Mouse (Mus musculus) layer of hippocampus, adult 2 months (tissue): Measurements from ENCODE around the gene D11Wsu47e. TPM values are rescaled to one million over a fixed set of nuclear protein-coding genes. Genes with fewer than 3 reads are reported as not detected.

Experiments
- DNase-seq, 2 experiments: peaks; one replicate each; pipeline ENCODE4 v3.0.0; 2022; ENCODE audit warnings: low spot score in 2 of 2
- H3K27ac ChIP-seq: fragments of 200-600 bp; 2 replicates; pipeline ENCODE4 v1.8.1; 2022
- H3K4me3 ChIP-seq: fragments of 200-600 bp; 2 replicates; pipeline ENCODE4 v1.8.1; 2022; ENCODE audit warnings: mild to moderate bottlenecking
- CTCF ChIP-seq: fragments of 200-600 bp; conservative IDR thresholded peaks from 2 replicates; pipeline ENCODE4 v1.8.1; 2022; ENCODE audit warnings: antibody characterized with exemption, mild to moderate bottlenecking, moderate library complexity
- long read RNA-seq, 2 experiments: library from polyadenylated mRNA; stranded (forward); transcript quantifications; one replicate each; pipeline ENCODE4 v2.0.0; 2021; ENCODE audit warnings: borderline mapping rate in 2 of 2
- total RNA-seq, 2 experiments: library from RNA; stranded (reverse); gene quantifications; 2 replicates each; pipeline ENCODE4 v1.2.3; 2021

The D11Wsu47e gene
- 10 to 100 TPM; 13.2 to 16.2 TPM for total RNA-seq
- long read RNA-seq, experiment 1, transcript D11Wsu47e-202 (5 exons, 2,062 nt), result major isoform, 7 of 14 reads
- long read RNA-seq, experiment 1, partial matches to known transcripts, result 0 of 14 reads
- long read RNA-seq, experiment 1, other reads (novel, unspliced or antisense), result 7 of 14 reads
- long read RNA-seq, experiment 2, transcript D11Wsu47e-202 (5 exons, 2,062 nt), result major isoform, 10 of 16 reads
- long read RNA-seq, experiment 2, partial matches to known transcripts, result 1 of 16 reads
- long read RNA-seq, experiment 2, other reads (novel, unspliced or antisense), result 3 of 16 reads

DNA sequence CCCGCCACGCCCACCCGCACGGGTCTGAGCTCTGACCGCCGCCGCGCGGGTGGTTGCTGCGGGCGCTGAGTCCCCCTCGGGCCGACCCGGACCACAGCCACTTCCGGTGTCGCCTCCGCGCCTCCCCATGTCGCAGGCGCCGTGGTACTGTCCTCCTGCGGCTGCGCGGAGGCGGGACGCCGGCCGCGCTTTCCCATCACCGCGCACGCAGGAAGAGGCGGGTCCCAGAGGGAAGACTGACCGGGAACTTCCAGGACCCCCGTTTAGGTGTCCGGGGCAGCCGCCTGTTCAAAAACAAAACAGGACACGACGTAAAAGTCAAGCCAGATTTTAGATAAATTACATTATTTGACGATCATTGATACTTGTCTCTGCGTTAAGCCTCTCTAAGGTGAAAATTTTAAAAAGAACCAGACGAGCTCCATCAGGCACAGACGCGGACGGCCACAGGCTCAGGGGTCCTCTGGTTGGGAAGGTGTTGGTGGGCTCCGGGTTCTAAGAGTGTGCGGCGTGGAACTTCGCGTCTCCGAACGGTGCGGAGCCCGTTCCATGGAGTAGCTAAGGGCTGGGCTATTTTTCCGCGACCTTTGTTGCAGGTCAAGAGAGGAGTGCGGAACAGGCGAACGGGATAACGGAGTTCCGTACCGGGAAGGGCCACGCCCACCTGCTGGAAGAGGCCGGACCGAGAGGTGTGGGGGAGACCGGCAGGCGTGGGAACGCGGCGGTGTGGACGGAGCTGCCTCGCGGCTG is at the start of gene D11Wsu47e, which contains the start of gene Fam104a:
D11Wsu47e (plus strand) TSS at position 456 of the 750 bp plus-strand sequence.
Fam104a (minus strand) TSS at position 199 of the 750 bp plus-strand sequence.
- TF ChIP-seq CTCF, result 0 out of 2 replicates have a peak, but pooled peaks have one; percentile 3
- Histone ChIP-seq H3K27ac (peak within 1 kb of the TSS; percentile 98), H3K4me3 (peak within 1 kb of the TSS; percentile 95)
- peak; percentile 94 to 98 for DNase-seq

DNA sequence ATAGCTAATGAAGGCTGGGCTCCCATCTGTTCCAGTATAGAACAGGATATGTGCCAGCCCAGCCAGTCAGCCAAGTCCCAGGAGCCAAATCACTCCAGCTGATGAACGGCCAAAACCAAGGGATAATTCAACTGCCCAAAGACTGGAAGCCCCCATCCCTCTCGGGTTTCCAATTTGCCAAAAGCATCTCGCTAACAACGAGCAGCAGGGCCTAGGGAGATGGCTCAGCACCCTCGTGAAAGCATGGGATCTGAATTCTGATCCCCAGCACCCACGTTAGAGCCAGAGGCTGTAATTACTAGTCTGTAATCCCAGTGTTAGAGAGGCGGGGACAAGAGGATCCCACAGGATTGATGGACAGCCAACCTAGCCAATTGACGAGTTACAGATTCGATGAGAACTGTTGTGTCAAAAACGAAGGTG is 49.5 kb upstream of the D11Wsu47e start:
- no peak overlapping the region for H3K4me3 ChIP-seq
- DNase-seq, result no peak
- no peak for TF ChIP-seq CTCF
- H3K27ac ChIP-seq, result no peak overlapping the region; the same call in 1 of the 2 replicates

DNA sequence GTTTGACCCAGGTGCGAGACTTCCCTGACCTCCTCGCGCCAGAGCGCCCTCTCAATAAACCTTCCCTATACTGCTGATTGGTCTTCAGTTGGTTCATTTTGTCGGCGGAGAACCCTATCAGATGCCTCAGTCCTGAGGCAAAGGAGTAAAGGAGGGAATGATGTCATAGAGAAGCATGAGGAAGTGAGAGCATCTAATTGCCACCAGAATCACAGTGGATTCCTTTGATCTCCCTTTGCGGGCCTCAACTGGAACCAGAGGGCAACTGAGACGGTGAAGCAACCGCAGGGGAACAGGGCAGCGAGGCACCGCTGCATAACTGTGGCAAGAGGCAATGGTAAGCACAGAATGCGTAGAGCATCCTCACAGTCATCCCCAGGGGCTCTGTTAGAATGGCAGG is 45.5 kb upstream of the D11Wsu47e start:
- TF ChIP-seq CTCF, result no peak
- no peak overlapping the region for H3K27ac ChIP-seq

DNA sequence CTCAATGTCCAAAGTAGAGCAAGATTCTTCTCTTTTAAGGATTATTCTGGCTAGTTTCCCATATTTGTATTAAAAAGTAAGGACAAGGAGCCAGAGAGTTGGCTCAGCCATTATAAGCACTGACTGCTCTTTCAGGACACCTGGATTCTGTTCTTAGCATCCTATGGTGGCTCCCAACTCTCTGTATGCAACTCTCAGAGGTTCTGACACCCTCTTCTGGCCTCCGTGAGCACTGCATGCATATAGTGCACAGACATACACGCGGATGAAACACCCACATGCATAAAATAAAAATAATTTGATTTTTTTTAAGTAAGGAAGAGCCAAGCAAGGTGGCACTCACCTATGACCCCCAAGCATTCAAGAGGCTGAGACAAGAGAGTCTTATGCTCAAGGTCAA is 39.0 kb upstream of the D11Wsu47e start:
- H3K4me3 ChIP-seq, result no peak overlapping the region
- peak; percentile 33; the same call in 1 of the 2 replicates for TF ChIP-seq CTCF
- no peak for DNase-seq
- no peak overlapping the region for H3K27ac ChIP-seq

More for the DNA sequence above, 45.5 kb upstream of the D11Wsu47e start:
- H3K4me3 ChIP-seq, result no peak overlapping the region
- DNase-seq, result no peak

DNA sequence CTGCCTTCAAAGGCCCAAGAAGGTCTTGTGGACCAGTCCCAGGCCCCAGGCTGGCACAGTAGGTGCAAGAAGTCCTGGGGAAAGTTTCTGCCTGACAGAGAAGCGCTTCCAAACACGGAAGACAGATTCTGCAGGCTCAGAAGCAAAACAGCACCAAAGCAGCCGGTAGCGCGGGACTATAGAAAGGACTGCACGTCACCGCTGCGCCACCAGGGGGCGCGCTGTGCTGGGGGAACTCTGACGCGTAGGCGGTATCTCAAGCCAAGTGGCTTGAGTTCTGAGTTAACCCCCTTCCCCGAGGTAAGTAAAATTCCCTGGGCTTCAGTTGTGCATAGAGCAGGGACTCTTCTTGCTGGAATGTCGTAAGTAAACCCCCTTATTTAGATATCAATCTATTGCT is 36.1 kb upstream of the D11Wsu47e start:
- TF ChIP-seq CTCF, result peak; percentile 100
- H3K4me3 ChIP-seq, result no peak overlapping the region; the same call in 1 of the 2 replicates
- peak overlapping the region; percentile 100; the same call in 1 of the 2 replicates for H3K27ac ChIP-seq
- DNase-seq, result peak; percentile 78 to 91

DNA sequence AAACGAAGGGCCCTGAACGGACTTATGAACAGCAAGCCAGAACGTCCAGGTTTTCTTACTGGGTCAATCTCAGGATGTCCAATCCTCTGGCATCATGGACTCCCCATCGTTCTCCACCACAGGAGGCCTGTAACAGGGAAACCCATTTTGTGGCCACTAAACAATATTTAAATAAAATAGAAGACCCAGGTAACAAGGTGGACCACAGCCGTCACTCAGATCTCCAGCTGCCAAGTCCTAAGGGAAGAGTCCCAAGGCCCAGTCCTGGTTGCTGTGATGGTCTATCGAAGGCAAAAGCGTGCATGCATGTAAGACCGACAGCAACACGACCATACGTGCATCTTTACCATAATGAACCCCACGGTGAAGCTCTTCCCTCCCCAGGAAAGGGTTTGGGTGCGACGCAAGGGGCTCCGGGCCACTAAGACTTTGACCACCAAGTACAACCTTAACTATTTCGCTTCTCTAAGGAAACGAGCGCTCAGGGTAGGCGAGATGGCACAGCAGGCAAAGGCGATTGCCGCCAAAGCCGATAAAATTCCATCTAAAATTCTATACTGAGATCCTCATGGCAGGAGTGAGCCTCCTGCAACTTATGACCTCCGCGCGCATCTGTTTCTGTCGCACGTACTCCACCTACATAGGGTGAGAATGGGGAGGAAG is 35.4 kb upstream of the D11Wsu47e start, which contains the start of gene Cog1:
Cog1 (plus strand) TSS at position 480 of the 663 bp plus-strand sequence.
- no peak for TF ChIP-seq CTCF
- no peak for DNase-seq
- H3K4me3 ChIP-seq, result peak within 1 kb of the TSS; percentile 99
- H3K27ac ChIP-seq, result peak within 1 kb of the TSS; percentile 100

DNA sequence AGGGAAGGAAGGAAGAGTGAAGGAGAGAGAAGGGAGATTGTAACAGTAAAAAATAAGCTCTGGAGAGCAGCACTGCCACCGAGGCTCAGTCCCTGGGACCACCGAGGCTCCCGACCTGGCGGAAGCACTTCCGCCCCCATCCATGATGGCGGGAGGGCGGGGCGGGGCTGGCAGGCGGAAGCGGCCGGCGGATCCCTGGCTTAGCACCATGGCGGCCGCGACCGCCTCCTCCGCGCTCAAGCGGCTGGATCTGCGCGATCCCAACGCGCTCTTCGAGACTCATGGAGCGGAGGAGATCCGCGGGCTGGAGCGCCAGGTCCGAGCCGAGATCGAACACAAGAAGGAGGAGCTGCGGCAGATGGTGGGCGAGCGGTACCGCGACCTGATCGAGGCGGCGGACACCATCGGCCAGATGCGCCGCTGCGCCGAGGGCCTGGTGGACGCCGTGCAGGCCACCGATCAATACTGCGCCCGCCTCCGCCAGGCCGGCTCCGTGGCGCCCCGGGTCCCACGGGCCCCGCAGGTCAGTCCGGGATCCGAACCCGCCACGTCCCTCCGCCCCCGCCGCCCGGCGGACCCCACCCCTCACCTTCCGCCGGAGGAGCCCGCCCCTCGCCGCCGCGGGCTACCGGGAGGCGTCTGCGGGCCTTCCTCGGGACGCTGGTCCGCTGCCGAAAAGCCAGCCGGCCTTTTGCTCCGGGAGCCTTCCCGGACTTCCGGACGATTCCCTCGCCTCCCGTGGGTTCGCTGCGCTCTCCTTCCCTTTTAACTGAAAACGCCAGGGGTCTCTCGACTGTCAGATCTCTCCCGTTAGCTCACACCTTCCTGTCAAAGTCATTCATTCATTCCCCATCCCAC is 34.6 kb upstream of the D11Wsu47e start, which contains the start of gene Slc39a11:
Slc39a11 (minus strand) TSS at position 727 of the 858 bp plus-strand sequence.
- Histone ChIP-seq H3K4me3 (peak within 1 kb of the TSS; percentile 99), H3K27ac (peak within 1 kb of the TSS; percentile 100)
- peak; percentile 11; the same call in 1 of the 2 replicates for TF ChIP-seq CTCF
- peak in 1 of 2 experiments; percentile 61 for DNase-seq

DNA sequence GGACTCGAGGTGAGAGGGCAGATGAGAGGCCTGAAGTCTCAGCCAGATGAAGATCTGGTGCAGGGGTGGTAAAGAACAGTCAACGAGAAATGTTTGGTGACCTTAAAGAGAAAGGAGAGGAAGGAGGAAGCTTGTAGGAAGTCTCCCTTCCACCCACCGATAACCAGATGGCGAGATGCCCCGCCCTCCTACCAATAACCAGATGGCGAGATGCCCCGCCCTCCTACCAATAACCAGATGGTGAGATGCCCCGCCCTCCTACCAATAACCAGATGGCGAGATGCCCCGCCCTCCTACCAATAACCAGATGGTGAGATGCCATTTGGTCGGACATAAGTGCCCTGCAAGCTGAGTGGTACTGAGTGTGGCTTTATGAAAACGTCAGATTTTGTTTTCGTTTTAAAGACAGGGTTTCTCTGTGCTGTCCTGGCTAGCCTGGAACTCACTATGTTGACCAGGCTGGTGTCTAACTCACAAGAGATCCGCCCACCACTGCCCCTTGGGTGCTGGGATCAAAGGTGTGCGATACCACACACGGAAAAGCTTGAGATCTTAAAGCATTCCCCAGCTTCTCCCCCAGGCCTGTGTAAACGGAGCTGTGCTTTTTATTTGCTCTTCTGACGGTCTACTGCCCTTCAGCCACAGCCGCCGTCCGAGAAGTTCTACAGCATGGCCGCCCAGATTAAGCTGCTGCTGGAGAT is 32.9 kb upstream of the D11Wsu47e start:
- Histone ChIP-seq H3K27ac (peak overlapping the region; percentile 100), H3K4me3 (peak overlapping the region; percentile 99)
- TF ChIP-seq CTCF, result no peak
- DNase-seq, result peak in 1 of 2 experiments; percentile 37

DNA sequence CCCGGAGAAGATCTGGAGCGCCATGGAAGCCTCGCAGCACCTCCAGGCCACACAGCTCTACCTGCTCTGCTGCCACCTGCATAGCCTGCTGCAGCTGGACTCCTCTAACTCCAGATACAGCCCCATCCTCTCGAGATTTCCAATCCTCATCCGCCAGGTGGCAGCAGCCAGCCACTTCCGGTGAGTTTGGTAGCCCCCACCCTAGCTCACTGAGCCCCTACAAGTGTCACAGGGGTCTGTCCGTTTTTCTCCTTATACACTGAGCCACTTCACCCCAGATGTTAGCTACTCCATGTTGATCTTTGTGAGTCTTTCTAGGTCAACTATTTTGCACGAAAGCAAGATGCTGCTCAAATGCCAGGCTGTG is 32.3 kb upstream of the D11Wsu47e start:
- peak in 1 of 2 experiments; percentile 44 for DNase-seq
- Histone ChIP-seq H3K4me3 (no peak overlapping the region; the same call in 1 of the 2 replicates), H3K27ac (peak overlapping the region; percentile 100)
- TF ChIP-seq CTCF, result peak; percentile 73

DNA sequence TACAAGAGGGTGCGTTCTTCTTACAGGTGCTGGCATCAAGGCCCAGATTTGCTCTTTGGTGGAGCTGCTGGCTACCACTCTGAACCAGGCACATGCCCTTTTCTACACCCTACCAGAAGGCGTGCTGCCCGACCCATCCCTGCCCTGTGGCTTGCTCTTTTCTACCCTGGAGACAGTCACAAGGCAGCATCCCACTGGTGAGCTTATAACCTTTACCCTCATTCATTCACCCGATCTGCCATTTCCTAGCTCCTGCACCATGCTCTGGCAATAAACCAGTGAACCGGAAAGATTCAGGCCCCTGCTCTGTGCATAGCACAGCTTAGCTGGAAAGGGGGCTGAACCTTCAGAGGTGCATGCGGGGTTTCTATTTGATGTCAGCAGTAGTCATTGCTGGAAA is 31.7 kb upstream of the D11Wsu47e start:
- no peak for TF ChIP-seq CTCF
- DNase-seq, result no peak

DNA sequence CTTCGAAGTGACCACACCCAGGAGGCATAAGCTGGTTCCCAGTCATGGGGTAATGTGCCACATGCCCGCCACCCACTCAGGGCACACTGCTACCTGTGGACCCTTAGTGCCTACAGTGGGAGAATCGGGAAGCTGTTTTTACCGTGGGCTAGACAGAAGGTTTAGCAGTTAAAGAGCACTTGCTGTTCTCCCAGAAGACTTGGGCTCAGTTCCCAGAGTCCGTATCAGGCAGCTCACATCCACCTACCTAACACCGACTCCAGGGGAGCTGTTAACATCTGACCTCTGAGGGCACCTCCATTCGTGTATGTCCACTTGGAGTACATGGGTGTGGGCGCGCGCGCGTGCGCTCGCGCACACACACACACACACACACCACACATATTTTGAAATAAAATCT is 30.1 kb upstream of the D11Wsu47e start:
- no peak overlapping the region for H3K4me3 ChIP-seq
- no peak for TF ChIP-seq CTCF
- DNase-seq, result no peak
- H3K27ac ChIP-seq, result peak overlapping the region; percentile 39; the same call in 1 of the 2 replicates

More for the DNA sequence above, 31.7 kb upstream of the D11Wsu47e start:
- H3K27ac ChIP-seq, result peak overlapping the region; percentile 100; the same call in 1 of the 2 replicates
- H3K4me3 ChIP-seq, result no peak overlapping the region
